Mouse (Mus musculus): Measurements from ENCODE around the gene Cdk18.

Gene Cdk18

GRCm38 (mm10) chr1:132150817-132151601, 11.5 kb upstream of the Cdk18 start:
- CTCF ChIA-PET, result no interaction called here

- CTCF ChIA-PET, result interaction anchor here (0.6 kb wide), 1 partner anchor 27 kb away, joined by 11 read pairs; no protein-coding TSS in a partner anchor
These were observed 10.7 kb upstream of the Cdk18 start for GRCm38 (mm10) chr1:132150171-132150570.

- CTCF ChIA-PET, result no interaction called here
These were observed 9.9 kb upstream of the Cdk18 start for GRCm38 (mm10) chr1:132149410-132149809.

GRCm38 (mm10) chr1:132145973-132146685, 6.6 kb upstream of the Cdk18 start:
- CTCF ChIA-PET, result no interaction called here

- CTCF ChIA-PET, result interaction anchor here (1.0 kb wide), 1 partner anchor 11 kb away, joined by 3 read pairs; no protein-coding TSS in a partner anchor
These were observed 5.4 kb upstream of the Cdk18 start for GRCm38 (mm10) chr1:132144837-132145236.

- CTCF ChIA-PET, result interaction anchor here (1.0 kb wide), 1 partner anchor 11 kb away, joined by 3 read pairs; no protein-coding TSS in a partner anchor
These were observed 4.7 kb upstream of the Cdk18 start for GRCm38 (mm10) chr1:132144223-132144622.

- CTCF ChIA-PET, result no interaction called here
These were observed 4.2 kb upstream of the Cdk18 start for GRCm38 (mm10) chr1:132143730-132144129.

- CTCF ChIA-PET, result no interaction called here
These were observed 3.6 kb upstream of the Cdk18 start for GRCm38 (mm10) chr1:132143079-132143478.

- CTCF ChIA-PET, result no interaction called here
These were observed 2.3 kb upstream of the Cdk18 start for GRCm38 (mm10) chr1:132141753-132142152.

GRCm38 (mm10) chr1:132141166-132141565, 1.7 kb upstream of the Cdk18 start:
- CTCF ChIA-PET, result no interaction called here

- CTCF ChIA-PET, result no interaction called here
These were observed 1.1 kb upstream of the Cdk18 start for GRCm38 (mm10) chr1:132140574-132140973.

GRCm38 (mm10) chr1:132140171-132140570, 687 bp upstream of the Cdk18 start:
- CTCF ChIA-PET, result no interaction called here

- CTCF ChIA-PET, result interaction anchor here (0.6 kb wide), 1 partner anchor 143 kb away, joined by 6 read pairs; no protein-coding TSS in a partner anchor
These were observed 688 bp downstream of the Cdk18 start for GRCm38 (mm10) chr1:132138576-132139415.

GRCm38 (mm10) chr1:132137935-132138575, 1.4 kb downstream of the Cdk18 start:
- CTCF ChIA-PET, result no interaction called here

GRCm38 (mm10) chr1:132136847-132137246, 2.6 kb downstream of the Cdk18 start:
- CTCF ChIA-PET, result no interaction called here

- CTCF ChIA-PET, result interaction anchor here (0.5 to 0.6 kb wide), 2 partner anchors 19 to 29 kb away, joined by 4 to 5 read pairs; no protein-coding TSS in a partner anchor
These were observed 3.9 kb downstream of the Cdk18 start for GRCm38 (mm10) chr1:132135631-132136030.

GRCm38 (mm10) chr1:132128311-132128710, 11.2 kb downstream of the Cdk18 start:
- CTCF ChIA-PET, result no interaction called here

GRCm38 (mm10) chr1:132125803-132126405, 13.6 kb downstream of the Cdk18 start:
- CTCF ChIA-PET, result no interaction called here

GRCm38 (mm10) chr1:132125249-132125648, 14.2 kb downstream of the Cdk18 start:
- CTCF ChIA-PET, result interaction anchor here (0.7 kb wide), 1 partner anchor 18 kb away, joined by 4 read pairs; no protein-coding TSS in a partner anchor

GRCm38 (mm10) chr1:132123420-132124014, 16.0 kb downstream of the Cdk18 start:
- CTCF ChIA-PET, result no interaction called here
